Comparison of ENCODE assay signal across 29 mouse cellular contexts in genomic region chr6:71352866-71353427, GRCm38 (mm10). TPM values are rescaled to one million over a fixed set of nuclear protein-coding genes. Genes with fewer than 3 reads are reported as not detected.
DNase-seq lines count a peak whose midpoint lies in the region; TF ChIP-seq lines count a peak whose summit lies in the region.
"Had no signal": no experiment of that assay in that cellular context is flagged by ENCODE, and none has a peak within 500 bp of the region (broad histone marks: within the 10 kb centered on the region; RNA-seq: fewer than 3 reads in every experiment).

No protein-coding gene starts in this region.

- H3K36me3 ChIP-seq in spleen, adult 2 months (ENCODE audit: control insufficient read depth, insufficient read depth, low read length): no peaks in the 10 kb centered on the region
- H3K36me3 ChIP-seq: embryonic facial prominence, embryonic 13.5 days; embryonic facial prominence, embryonic 15.5 days; forebrain, embryonic 10.5 days; forebrain, embryonic 12.5 days; G1E had no signal

- no peak for DNase-seq in spleen, adult 2 months (ENCODE audit: low read depth in 1 of 2, low spot score in 2 of 2)
- no peak for DNase-seq in spleen, postnatal 36 days (ENCODE audit: low spot score in 2 of 2)
- DNase-seq in thymus, postnatal 0 days (ENCODE audit: low spot score): peak; percentile 52
- peak; percentile 61 for DNase-seq in thymus, postnatal 25 days
- DNase-seq in thymus, postnatal 4 days: peak; percentile 56
- DNase-seq in frontal cortex, postnatal 10 days (ENCODE audit: low spot score in 2 of 2): no peak
- no peak for DNase-seq in cerebellum, adult 2 months
- no peak for DNase-seq in right cerebral cortex, postnatal 10 days (ENCODE audit: low spot score in 2 of 2)
- DNase-seq: adrenal gland, adult 8-10 months; adrenal gland, postnatal 14 days; adrenal gland, postnatal 36 days; B cell, adult 2 months; cerebellum, adult 11-12 months; cerebellum, adult 8-10 months; cerebellum, adult 9-11 months; cerebellum, postnatal 14 days; cerebellum, postnatal 36 days; embryo, embryonic 11 days had no signal

- peak overlapping the region; percentile 79 for H3K27ac ChIP-seq in spleen, adult 2 months (ENCODE audit: insufficient read depth, low read length)
- H3K27ac ChIP-seq in cerebellum, adult 2 months (ENCODE audit: insufficient read depth, low read length): no peak overlapping the region
- H3K27ac ChIP-seq: embryonic facial prominence, embryonic 13.5 days; embryonic facial prominence, embryonic 15.5 days; forebrain, embryonic 10.5 days; forebrain, embryonic 12.5 days had no signal

- no peak for TF ChIP-seq POLR2A in spleen, adult 2 months (IDR thresholded peaks at IDR 0.05; ENCODE audit: low read depth, low read length)
- no peak for TF ChIP-seq POLR2A in cerebellum, adult 2 months (IDR thresholded peaks at IDR 0.05; ENCODE audit: borderline replicate concordance, insufficient read depth, low read length)

- TF ChIP-seq CTCF in spleen, adult 2 months (IDR thresholded peaks at IDR 0.05; ENCODE audit: extremely low read depth, insufficient read depth, insufficient read length, insufficient replicate concordance): no peak
- TF ChIP-seq CTCF in cerebellum, adult 2 months (IDR thresholded peaks at IDR 0.05; ENCODE audit: borderline replicate concordance, insufficient read depth, low read depth, low read length): no peak

- WGBS in spleen, adult 2 months: 71% methylated on average over 10 of the region's 10 CpGs
- WGBS in cerebellum, adult 2 months: 85% methylated on average over 10 of the region's 10 CpGs

- H3K27me3 ChIP-seq in spleen, adult 2 months (ENCODE audit: control insufficient read depth, insufficient read depth, low read length): no peaks in the 10 kb centered on the region
- no peaks in the 10 kb centered on the region for H3K27me3 ChIP-seq in cerebellum, adult 2 months (ENCODE audit: control insufficient read depth, insufficient read depth, low read length)
- H3K27me3 ChIP-seq: CH12.LX; embryonic facial prominence, embryonic 13.5 days; embryonic facial prominence, embryonic 15.5 days; forebrain, embryonic 12.5 days had no signal

- H3K4me3 ChIP-seq in spleen, adult 2 months (ENCODE audit: extremely low read depth, insufficient read depth, insufficient read length): peak overlapping the region; percentile 37; the same call in 1 of the 2 replicates
- H3K4me3 ChIP-seq in cerebellum, adult 2 months (replicated peaks; ENCODE audit: insufficient read depth, low read depth, low read length): no peak overlapping the region
- H3K4me3 ChIP-seq: embryonic facial prominence, embryonic 13.5 days; embryonic facial prominence, embryonic 15.5 days; erythroblast, embryonic 14.5 days; forebrain, embryonic 10.5 days; forebrain, embryonic 12.5 days had no signal

- no peaks in the 10 kb centered on the region for H3K4me1 ChIP-seq in spleen, adult 2 months (ENCODE audit: control insufficient read depth, insufficient read depth, insufficient read length)
- no peaks in the 10 kb centered on the region for H3K4me1 ChIP-seq in cerebellum, adult 2 months (ENCODE audit: control insufficient read depth, insufficient read depth, low read length)
- H3K4me1 ChIP-seq: embryonic facial prominence, embryonic 13.5 days; embryonic facial prominence, embryonic 15.5 days; forebrain, embryonic 10.5 days; forebrain, embryonic 12.5 days had no signal

RNA-seq across cellular contexts. Expression of gene Cd8a, which starts 20.3 kb away (rescaled TPM):
- polyA plus RNA-seq in spleen, adult 2 months (2012; rRNA removed): 24.9 and 28.5 TPM in 2 replicates
- polyA plus RNA-seq in thymus, postnatal 0 days (2015; fragmentation: Nextera tagmentation; extraction: Ambion mirVana): 664 and 665 TPM in 2 replicates
- polyA plus RNA-seq in cerebellum, adult 2 months (2012; rRNA removed): 0.03 TPM in 1 of 2 replicates, not detected in the other
- polyA plus RNA-seq: embryonic facial prominence, embryonic 11.5 days; embryonic facial prominence, embryonic 13.5 days; embryonic facial prominence, embryonic 15.5 days; erythroblast, embryonic 14.5 days; forebrain, embryonic 10.5 days; forebrain, embryonic 12.5 days; forebrain, embryonic 14.5 days; G1E; Patski had no signal

RNA-seq across cellular contexts. Expression of gene Cd8b1, which starts 30.4 kb away (rescaled TPM):
- polyA plus RNA-seq in spleen, adult 2 months (2012; rRNA removed): 25.6 and 30.2 TPM in 2 replicates
- 1,203 and 1,244 TPM in 2 replicates for polyA plus RNA-seq in thymus, postnatal 0 days (2015; fragmentation: Nextera tagmentation; extraction: Ambion mirVana)
- not detected in 2 replicates for polyA plus RNA-seq in cerebellum, adult 2 months (2012; rRNA removed)
- polyA plus RNA-seq: embryonic facial prominence, embryonic 11.5 days; embryonic facial prominence, embryonic 15.5 days; erythroblast, embryonic 14.5 days; forebrain, embryonic 12.5 days; forebrain, embryonic 14.5 days; G1E had no signal

RNA-seq across cellular contexts. Expression of gene Smyd1, which starts 30.9 kb away (rescaled TPM):
- polyA plus RNA-seq in spleen, adult 2 months (2012; rRNA removed): 0.48 and 0.66 TPM in 2 replicates
- 2.3 and 3.7 TPM in 2 replicates for polyA plus RNA-seq in thymus, postnatal 0 days (2015; fragmentation: Nextera tagmentation; extraction: Ambion mirVana)
- polyA plus RNA-seq in cerebellum, adult 2 months (2012; rRNA removed): 3.1 and 5.0 TPM in 2 replicates
- polyA plus RNA-seq: activated CD4-positive, CD25-positive, alpha-beta regulatory T cell, adult 4 months; erythroblast, embryonic 14.5 days; G1E had no signal

Comparison
In these comparisons a context has a peak if more than half of its experiments do, and no peak if none do; other contexts are left out.
1. DNase-seq: peak in thymus, postnatal 0 days (single experiment), thymus, postnatal 25 days (single experiment) and thymus, postnatal 4 days (single experiment); none in spleen, adult 2 months (0 of 2), spleen, postnatal 36 days (0 of 2), frontal cortex, postnatal 10 days (0 of 2), cerebellum, adult 2 months (0 of 2) and right cerebral cortex, postnatal 10 days (0 of 2).
2. RNA of gene Cd8a, which starts 20.3 kb away (polyA plus RNA-seq): 664 to 665 TPM in thymus, postnatal 0 days and 24.9 to 28.5 TPM in spleen, adult 2 months; 0.03 TPM in cerebellum, adult 2 months; every median in the first group is over 10 times any median in the second.
3. RNA of gene Cd8b1, which starts 30.4 kb away (polyA plus RNA-seq): 1,203 to 1,244 TPM in thymus, postnatal 0 days; 25.6 to 30.2 TPM in spleen, adult 2 months and not detected in cerebellum, adult 2 months; every median in the first group is over 10 times any median in the second.